ENCODE assay signal across 9 mouse cellular contexts in the genomic region with DNA sequence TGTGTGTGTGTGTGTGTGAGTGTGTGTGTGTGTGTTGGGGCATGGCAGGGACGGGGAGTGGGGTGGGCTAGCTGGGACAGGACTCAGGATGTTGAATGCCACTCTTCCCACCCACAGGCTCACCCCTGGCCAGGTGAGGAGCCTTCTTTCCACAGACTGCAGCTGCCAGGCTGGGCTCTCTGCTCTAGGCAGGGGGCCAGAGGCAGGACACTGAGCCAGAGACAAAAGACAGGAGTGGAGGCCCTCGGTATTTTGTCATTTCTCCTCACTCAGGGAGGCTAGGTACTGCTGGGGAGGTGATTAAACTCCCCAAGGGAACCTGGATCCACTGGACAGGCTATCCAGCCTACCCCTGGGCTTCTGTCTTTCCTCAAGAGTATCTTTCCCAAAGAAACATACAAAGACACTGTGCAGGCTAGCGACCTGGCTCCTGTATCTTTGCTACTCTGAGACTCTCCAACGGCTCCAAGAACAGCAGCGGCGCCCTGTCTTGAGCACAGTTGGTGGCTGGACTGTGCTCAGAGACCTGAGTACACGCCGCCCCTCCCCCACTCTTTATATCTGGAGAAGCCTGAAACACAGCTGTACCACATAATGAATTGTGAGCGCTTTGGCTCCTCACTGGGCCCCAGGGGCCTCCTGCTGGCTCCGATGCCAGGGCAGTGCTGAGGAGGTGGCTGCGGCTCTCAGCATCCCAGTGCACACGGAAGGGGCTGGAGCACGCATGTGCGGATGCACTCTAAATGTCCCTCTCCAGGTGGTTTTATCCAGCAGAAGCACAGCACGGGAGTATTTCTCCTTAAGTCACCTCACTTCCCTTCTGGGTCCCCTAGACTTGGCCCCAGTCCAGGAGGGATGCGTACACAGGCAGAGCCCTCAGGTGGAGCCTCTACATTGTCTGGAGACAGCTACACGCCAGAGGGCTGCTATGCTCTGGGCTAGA. TPM values are rescaled to one million over a fixed set of nuclear protein-coding genes. Genes with fewer than 3 reads are reported as not detected.
DNase-seq lines count a peak whose midpoint lies in the region; ATAC-seq and TF ChIP-seq lines count a peak whose summit lies in the region.
"Had no signal": no experiment of that assay in that cellular context is flagged by ENCODE, and none has a peak within 500 bp of the region (broad histone marks: within the 10 kb centered on the region; RNA-seq: fewer than 3 reads in every experiment).

No protein-coding gene starts in this region.

- 0 out of 2 replicates have a peak overlapping the region, but pooled peaks have one; percentile 2 for H3K4me3 ChIP-seq in embryonic facial prominence, embryonic 15.5 days (replicated peaks)
- H3K4me3 ChIP-seq in lung, embryonic 16.5 days (ENCODE audit: low read length) = no peak overlapping the region
- no peak overlapping the region for H3K4me3 ChIP-seq in stomach, postnatal 0 days (ENCODE audit: low read depth, low read length)
- H3K4me3 ChIP-seq in left cerebral cortex, adult 2 months = no peak overlapping the region

- no peak for TF ChIP-seq CTCF in stomach, postnatal 0 days (IDR thresholded peaks at IDR 0.05; ENCODE audit: low read depth)
- no peak for TF ChIP-seq CTCF in left cerebral cortex, adult 2 months (IDR thresholded peaks at IDR 0.05)

- H3K4me2 ChIP-seq in embryonic facial prominence, embryonic 15.5 days (replicated peaks) = peak overlapping the region; percentile 30; the same call in 1 of the 2 replicates
- no peak overlapping the region for H3K4me2 ChIP-seq in lung, embryonic 16.5 days (ENCODE audit: low read depth, low read length)
- peak overlapping the region; percentile 21; the same call in 1 of the 2 replicates for H3K4me2 ChIP-seq in stomach, postnatal 0 days (replicated peaks; ENCODE audit: low read depth)

- peak overlapping the region; percentile 76 for H3K27ac ChIP-seq in embryonic facial prominence, embryonic 15.5 days (replicated peaks)
- H3K27ac ChIP-seq in lung, embryonic 16.5 days (ENCODE audit: low read length) = peak overlapping the region; percentile 71
- H3K27ac ChIP-seq in stomach, postnatal 0 days (replicated peaks) = peak overlapping the region; percentile 75
- no peak overlapping the region for H3K27ac ChIP-seq in left cerebral cortex, adult 2 months

- peak; percentile 62 for TF ChIP-seq EP300 in stomach, postnatal 0 days (optimal IDR thresholded peaks at IDR 0.05)

- no peak overlapping the region for H3K9ac ChIP-seq in embryonic facial prominence, embryonic 15.5 days
- H3K9ac ChIP-seq in lung, embryonic 16.5 days (ENCODE audit: low read length) = peak overlapping the region; percentile 2; the same call in 1 of the 2 replicates
- H3K9ac ChIP-seq in stomach, postnatal 0 days (ENCODE audit: low read length) = peak overlapping the region; percentile 18; the same call in 1 of the 2 replicates

- no peaks in the 10 kb centered on the region for H3K36me3 ChIP-seq in embryonic facial prominence, embryonic 15.5 days
- H3K36me3 ChIP-seq in lung, embryonic 16.5 days (ENCODE audit: control insufficient read depth, insufficient read depth, low read length) = no peaks in the 10 kb centered on the region
- no peaks in the 10 kb centered on the region for H3K36me3 ChIP-seq in stomach, postnatal 0 days (ENCODE audit: control insufficient read depth, insufficient read depth, low read length)

- intact Hi-C loops in left cerebral cortex, adult 2 months (cut with DNase I) = no loop called here

- ATAC-seq in embryonic facial prominence, embryonic 15.5 days (ENCODE audit: insufficient number of reproducible peaks, low FRiP score, low TSS enrichment, low read depth) = peak; percentile 52; the same call in 1 of the 2 replicates
- peak; percentile 30; the same call in 1 of the 2 replicates for ATAC-seq in lung, embryonic 16.5 days (ENCODE audit: low read depth)
- ATAC-seq in stomach, postnatal 0 days (ENCODE audit: low FRiP score, low TSS enrichment) = peak; percentile 19

- peak; percentile 80 for DNase-seq in embryo, embryonic 10.5 days (ENCODE audit: low spot score)
- peak; percentile 71 for DNase-seq in heart, postnatal 4 days
- peak; percentile 53 for DNase-seq in stomach, postnatal 0 days (ENCODE audit: low spot score)
- no peak for DNase-seq in left cerebral cortex, adult 2 months (ENCODE audit: extremely low spot score in 1 of 2, low spot score in 2 of 2)
- no peak for DNase-seq in ovary, postnatal 14 days (ENCODE audit: low spot score)
- no peak for DNase-seq in right cerebral cortex, postnatal 25 days

- WGBS in embryonic facial prominence, embryonic 15.5 days = 18% methylated on average over 17 of the region's 17 CpGs
- 14% methylated on average over 16 of the region's 17 CpGs for WGBS in lung, embryonic 16.5 days
- WGBS in stomach, postnatal 0 days = 10% methylated on average over 17 of the region's 17 CpGs

- H3K4me1 ChIP-seq in embryonic facial prominence, embryonic 15.5 days = peaks cover 51% of the 10 kb centered on the region
- H3K4me1 ChIP-seq in lung, embryonic 16.5 days (replicated peaks; ENCODE audit: control insufficient read depth, insufficient read depth, low read length) = peaks cover 43% of the 10 kb centered on the region
- H3K4me1 ChIP-seq in stomach, postnatal 0 days (replicated peaks; ENCODE audit: control insufficient read depth, insufficient read depth) = peaks cover 14% of the 10 kb centered on the region

- no peaks in the 10 kb centered on the region for H3K27me3 ChIP-seq in embryonic facial prominence, embryonic 15.5 days
- no peaks in the 10 kb centered on the region for H3K27me3 ChIP-seq in lung, embryonic 16.5 days (ENCODE audit: control insufficient read depth, insufficient read depth, low read depth, low read length)
- no peaks in the 10 kb centered on the region for H3K27me3 ChIP-seq in stomach, postnatal 0 days (ENCODE audit: control insufficient read depth, insufficient read depth, low read length)

- H3K9me3 ChIP-seq in embryonic facial prominence, embryonic 15.5 days (replicated peaks) = no peaks in the 10 kb centered on the region
- H3K9me3 ChIP-seq in lung, embryonic 16.5 days (ENCODE audit: control insufficient read depth, low read length) = no peaks in the 10 kb centered on the region
- no peaks in the 10 kb centered on the region for H3K9me3 ChIP-seq in stomach, postnatal 0 days (ENCODE audit: control insufficient read depth, low read length)

RNA-seq across cellular contexts. Expression of a gene that starts 7.9 kb away (rescaled TPM):
- polyA plus RNA-seq in embryonic facial prominence, embryonic 15.5 days (2015; fragmentation: Nextera tagmentation; extraction: Ambion mirVana) = 6.6 and 11.4 TPM in 2 replicates
- total RNA-seq in heart, postnatal 4 days (2021) = not detected
- 2.7 and 4.0 TPM in 2 replicates for polyA plus RNA-seq in lung, embryonic 16.5 days (2015; fragmentation: Nextera tagmentation; extraction: Ambion mirVana)
- 0.18 and 0.33 TPM in 2 replicates for polyA plus RNA-seq in stomach, postnatal 0 days (2015; fragmentation: Nextera tagmentation; extraction: Ambion mirVana)
- total RNA-seq in left cerebral cortex, adult 2 months (2021) = 1 to 10 TPM in 1 of 2 experiments, under 1 TPM in 1; 0.68 to 1.0 TPM
- total RNA-seq: layer of hippocampus, postnatal 10 days had no signal

RNA-seq across cellular contexts. Expression of a gene that starts 43.1 kb away (rescaled TPM):
- 11.1 and 12.0 TPM in 2 replicates for polyA plus RNA-seq in embryonic facial prominence, embryonic 15.5 days (2015; fragmentation: Nextera tagmentation; extraction: Ambion mirVana)
- total RNA-seq in heart, postnatal 4 days (2021) = 10 to 100 TPM; 33.5 to 37.4 TPM
- polyA plus RNA-seq in lung, embryonic 16.5 days (2015; fragmentation: Nextera tagmentation; extraction: Ambion mirVana) = 10.2 and 10.9 TPM in 2 replicates
- 6.4 and 7.0 TPM in 2 replicates for polyA plus RNA-seq in stomach, postnatal 0 days (2015; fragmentation: Nextera tagmentation; extraction: Ambion mirVana)
- total RNA-seq in left cerebral cortex, adult 2 months (2021) = 100 to 1,000 TPM in 1 of 2 experiments, 10 to 100 TPM in 1; 77.7 to 105 TPM

Comparison
In these comparisons a context has a peak if more than half of its experiments do, and no peak if none do; other contexts are left out.
1. DNase-seq: peak in embryo, embryonic 10.5 days (single experiment), heart, postnatal 4 days (single experiment) and stomach, postnatal 0 days (single experiment); none in left cerebral cortex, adult 2 months (0 of 2), ovary, postnatal 14 days (single experiment) and right cerebral cortex, postnatal 25 days (single experiment).
2. Peak in every context shown above with its lines, with median percentiles within 50 percentile points of each other: ATAC-seq.